Mouse (Mus musculus) cerebral cortex, adult 2 months (tissue): ENCODE results near the gene Mmd2.

Source experiments
- WGBS: fragments of 180-500 bp; shearing (Covaris S2); methylation state at CpG from one replicate; pipeline ENCODE4 v1.1.7; 2018; 5-methylcytosine and 5-hydroxymethylcytosine counted together

Mmd2 gene

DNA sequence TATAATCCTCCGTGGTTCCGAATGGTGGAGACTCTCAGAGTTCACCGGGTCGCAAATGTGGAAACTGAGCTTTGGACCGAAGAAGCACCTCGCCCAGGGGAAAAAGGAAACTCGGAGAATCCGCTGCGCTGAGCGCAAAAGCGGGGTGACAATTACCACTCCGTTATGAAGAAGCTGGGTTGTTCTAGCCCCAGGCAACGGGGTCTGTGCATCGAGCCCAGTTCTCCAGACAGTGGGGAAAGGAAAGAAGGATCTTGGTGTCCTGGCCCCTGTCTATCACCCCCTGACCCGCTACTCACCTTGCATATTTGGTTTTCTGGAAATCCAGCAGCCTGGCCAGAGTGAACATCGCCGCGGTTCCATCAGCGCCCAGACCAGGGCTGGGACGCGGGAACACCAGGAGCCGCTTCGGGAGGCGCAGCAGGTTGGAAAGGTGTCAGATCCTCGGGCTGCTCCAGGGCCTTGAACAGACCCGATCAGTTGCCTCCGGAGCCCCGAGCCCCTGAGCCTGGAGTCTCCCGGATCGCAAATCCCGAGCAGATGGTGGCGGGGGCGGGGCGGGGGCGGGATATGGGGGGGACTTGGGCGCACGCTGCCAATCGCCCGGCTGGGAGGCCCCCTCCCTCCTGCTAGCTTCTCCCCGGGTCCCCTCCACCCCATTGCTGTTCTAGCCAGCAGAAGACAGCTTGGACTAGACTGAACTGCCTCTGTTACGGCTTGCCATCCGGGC, at the start of gene Mmd2:
Mmd2 (minus strand) TSS at position 542 of the 730 bp plus-strand sequence.
- WGBS, result 3% methylated on average over 42 of the region's 42 CpGs

DNA sequence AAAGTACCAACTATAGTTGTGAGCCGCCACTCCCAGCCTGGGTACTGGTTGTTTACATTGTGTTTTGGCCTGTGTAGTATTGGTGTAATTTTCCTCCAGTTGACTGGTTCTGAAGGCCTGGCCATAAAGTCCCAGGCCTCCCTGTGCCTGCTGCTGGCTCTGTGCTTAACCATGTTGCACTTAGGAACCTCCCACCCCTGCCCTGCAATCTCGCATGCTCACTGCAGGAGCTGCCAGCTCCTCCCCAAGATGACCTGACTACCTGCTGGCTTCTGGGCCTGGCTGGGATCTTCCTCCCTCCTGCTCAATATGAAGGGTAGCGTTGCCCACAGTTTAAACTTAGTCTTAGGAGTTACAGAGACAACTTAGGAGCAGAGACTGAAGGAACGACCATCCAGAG, 43.7 kb upstream of the Mmd2 start:
- WGBS, result 72% methylated on average over 4 of the region's 4 CpGs

DNA sequence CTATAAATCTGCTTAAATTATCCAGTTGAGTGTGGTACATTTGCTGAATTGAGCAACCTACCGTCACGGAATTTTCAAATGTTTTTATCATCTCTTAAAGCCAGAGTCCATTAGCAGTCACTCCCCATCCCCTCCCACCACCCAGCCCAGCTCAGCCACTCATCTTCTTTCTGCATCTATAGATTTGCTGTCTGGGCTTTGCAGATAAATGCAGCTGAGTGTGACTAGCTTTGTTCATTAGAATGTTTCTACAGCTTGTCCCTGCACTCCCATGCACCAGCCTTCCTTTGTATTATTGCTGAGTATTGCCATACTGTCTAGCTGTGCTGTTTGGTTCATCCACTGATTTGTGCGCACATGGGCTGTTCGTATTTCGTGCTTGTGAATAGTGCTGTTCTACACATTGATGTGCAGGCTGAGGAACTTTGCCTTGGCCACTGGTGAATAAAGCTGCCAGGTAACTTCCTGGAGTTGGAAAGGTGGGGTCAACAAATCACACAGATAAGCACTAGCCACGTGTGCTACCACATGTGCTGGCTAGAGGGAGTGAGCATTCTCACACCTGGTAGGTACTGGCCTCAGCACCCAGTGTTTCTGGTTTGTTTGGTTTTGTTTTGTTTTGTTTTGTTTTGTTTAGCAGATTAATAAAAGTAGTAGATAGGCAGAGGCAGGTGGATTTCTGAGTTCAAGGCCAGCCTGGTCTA, 42.3 kb upstream of the Mmd2 start:
- WGBS, result 79% methylated on average over 6 of the region's 6 CpGs

DNA sequence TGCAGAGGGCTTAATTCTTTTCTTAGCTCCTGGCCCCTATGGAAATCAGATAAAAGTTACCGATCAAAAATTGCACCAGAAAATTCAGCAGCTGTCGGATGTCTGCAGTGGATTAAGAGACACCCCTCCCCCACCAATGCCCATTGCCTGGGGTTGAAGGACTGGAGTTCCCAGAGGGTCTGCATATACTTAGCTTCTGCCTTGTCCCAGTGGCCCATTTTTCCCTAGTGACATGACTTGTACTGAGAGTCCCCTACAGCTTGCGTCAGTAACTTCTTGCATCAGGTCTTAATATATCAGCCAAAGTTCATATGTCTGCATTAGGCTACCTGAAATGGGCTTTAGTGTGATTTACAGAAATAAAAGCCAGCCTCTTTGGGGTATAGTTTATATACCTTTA, 41.8 kb upstream of the Mmd2 start:
- 65% methylated on average over 3 of the region's 3 CpGs for WGBS

DNA sequence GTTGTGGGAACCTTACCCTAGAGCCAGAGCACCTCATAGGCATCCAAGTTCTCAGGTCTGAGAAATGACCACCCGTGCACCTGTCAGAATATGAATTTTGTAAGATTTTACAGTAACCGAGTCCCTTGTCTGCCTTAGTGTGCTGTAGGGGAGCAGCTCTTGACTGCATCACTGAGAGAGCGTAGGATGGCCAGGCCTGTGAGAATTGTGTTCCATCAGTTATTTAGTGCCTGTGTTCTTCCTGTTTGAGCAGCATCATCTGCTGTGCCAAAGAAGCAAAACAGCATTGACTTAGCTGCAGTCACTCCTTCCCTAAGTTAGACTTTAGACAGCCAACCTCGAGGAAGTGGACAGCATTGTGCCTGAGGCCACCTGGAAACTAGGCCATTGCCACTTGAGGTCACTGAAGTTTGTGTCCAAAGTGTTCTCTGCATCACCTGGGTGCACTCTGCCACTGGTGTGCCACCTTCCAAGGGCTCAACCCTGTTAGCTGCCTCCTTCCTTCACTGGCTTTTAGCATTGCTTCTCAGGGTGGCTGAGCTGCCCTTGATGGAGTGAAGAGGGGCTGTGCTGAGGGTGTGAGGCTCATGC, 41.0 kb upstream of the Mmd2 start:
- 86% methylated on average over 4 of the region's 4 CpGs for WGBS

DNA sequence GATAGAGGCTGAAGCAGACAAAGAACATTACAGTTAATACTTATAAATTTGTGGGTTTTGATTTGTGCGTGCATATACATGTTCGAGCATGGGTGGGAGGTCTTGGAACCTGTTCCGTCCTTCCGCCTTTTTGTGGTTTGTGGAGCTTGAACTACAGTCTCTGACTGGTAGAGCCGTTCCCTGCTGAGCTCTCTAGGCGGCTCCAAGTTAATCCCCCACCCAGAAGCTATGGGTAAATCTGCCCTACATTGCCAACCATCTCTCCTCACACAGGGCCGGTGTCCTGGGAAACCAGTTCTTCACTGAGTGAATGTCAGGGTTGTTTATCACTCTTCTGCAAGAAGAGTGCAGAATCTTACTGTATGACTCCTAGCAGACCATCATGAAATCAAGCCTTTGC, 39.6 kb upstream of the Mmd2 start:
- 70% methylated on average over 7 of the region's 7 CpGs for WGBS

DNA sequence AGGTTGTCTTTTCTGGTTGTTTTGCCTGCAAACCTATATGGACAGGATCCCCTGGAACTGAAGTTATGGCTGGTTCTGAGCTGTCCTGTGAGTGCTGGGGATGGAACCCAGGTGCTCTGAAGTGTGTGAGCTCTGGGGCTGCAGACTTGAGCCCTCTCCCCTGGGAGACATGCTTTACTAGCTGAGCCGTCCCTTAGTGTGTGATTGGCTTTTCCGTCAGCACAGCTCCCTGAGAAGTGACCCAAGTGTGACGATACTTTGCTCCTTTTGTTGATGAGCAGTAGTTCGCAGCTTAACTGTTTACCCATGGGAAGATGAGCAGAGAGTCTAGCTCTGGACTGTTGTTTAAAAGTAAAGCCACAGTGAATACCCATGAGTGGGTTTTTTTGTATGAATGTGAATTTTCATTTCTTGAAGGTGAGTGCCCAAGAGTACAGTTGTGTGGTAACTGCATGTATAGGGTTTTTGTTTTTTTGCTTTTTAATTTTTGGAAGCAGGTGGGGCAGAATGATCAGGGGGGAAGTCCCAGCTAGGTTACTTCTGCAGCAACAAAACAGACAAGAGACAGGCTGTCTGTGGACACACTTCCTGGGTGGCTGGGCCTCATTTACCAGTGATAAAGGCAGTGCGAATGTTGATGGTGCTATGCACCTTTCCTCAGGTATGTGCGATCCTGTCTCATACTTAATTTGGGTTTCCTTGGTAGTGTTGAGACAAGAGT, 32.9 kb upstream of the Mmd2 start:
- WGBS, result 87% methylated on average over 6 of the region's 6 CpGs

DNA sequence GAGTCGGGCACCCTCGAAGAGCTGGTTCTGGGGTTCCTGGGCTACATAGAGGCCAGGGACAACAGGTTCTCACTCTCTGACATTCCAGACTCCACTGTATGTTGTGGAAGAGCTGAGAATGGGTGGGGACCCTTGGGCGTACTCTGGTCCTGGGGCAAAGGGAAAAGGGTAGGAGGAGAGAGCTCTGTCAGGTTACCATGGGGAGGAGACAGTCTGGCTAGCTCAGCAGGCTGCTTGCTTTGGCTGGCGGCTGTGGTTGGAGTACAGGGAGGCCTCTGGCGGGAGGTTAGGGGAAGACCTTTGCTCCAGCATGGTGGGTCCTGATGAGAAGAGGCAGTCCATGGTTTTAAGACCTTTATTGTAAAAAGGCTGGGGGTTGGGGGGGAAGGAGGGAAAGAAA, 31.5 kb upstream of the Mmd2 start:
- WGBS, result 87% methylated on average over 5 of the region's 5 CpGs

DNA sequence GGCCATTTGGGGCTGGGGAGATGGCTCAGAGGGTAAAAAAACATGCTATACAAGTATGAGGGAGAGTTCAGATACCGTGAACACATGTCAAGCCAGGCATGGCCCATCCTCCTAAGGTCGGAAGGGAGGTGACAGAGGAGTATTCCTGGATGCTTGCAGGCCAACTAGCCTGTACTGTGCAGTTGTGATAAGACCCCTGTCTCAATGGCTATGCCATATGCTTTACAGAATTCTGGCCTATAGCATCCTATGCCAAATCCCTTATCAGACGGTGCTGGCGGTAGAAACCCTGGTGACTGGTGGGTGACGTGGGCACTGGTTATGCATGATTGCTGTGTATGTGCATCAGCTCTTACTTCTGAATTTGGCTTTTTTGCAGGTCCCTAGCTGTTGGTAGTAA, 29.2 kb upstream of the Mmd2 start:
- WGBS, result 91% methylated on average over 5 of the region's 5 CpGs

DNA sequence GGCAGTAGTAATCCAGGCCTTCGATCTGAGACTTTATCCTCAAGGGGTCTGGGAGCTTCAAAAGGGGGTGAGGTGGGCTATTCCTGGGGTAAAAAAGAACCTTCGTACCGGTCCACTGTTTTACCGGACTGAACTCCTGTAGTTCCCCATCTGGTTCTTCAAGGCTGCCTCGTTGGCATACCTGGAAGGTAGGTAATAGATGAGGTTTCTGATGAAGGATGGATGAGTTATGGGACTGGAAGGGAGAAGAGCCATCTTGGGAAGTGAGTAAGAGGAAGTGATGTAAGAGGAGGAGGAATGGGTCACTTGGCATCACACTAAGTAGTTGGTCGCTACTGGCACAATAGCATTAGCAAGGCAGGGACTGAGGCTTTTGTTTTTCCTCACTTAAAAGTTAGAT, 21.6 kb upstream of the Mmd2 start:
- 4% methylated on average over 6 of the region's 6 CpGs for WGBS

DNA sequence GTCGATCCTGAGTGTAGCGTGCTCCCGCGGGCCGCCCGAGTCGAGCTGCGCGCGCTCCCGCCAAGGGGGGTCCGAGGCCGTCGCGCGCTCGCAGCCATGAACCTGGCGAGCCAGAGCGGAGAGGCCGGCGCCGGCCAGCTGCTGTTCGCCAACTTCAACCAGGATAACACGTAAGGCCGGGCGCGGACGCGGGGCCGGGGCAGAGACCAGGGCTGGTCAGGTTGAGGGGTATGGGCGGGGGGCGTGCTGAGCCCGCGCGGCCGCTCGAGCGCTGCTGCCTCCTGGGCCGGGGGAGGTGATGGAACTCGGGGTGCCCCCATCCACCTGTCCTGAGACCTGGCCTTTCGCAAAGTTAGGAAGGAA, 21.0 kb upstream of the Mmd2 start:
- WGBS, result under 1% methylated on average over 40 of the region's 41 CpGs

DNA sequence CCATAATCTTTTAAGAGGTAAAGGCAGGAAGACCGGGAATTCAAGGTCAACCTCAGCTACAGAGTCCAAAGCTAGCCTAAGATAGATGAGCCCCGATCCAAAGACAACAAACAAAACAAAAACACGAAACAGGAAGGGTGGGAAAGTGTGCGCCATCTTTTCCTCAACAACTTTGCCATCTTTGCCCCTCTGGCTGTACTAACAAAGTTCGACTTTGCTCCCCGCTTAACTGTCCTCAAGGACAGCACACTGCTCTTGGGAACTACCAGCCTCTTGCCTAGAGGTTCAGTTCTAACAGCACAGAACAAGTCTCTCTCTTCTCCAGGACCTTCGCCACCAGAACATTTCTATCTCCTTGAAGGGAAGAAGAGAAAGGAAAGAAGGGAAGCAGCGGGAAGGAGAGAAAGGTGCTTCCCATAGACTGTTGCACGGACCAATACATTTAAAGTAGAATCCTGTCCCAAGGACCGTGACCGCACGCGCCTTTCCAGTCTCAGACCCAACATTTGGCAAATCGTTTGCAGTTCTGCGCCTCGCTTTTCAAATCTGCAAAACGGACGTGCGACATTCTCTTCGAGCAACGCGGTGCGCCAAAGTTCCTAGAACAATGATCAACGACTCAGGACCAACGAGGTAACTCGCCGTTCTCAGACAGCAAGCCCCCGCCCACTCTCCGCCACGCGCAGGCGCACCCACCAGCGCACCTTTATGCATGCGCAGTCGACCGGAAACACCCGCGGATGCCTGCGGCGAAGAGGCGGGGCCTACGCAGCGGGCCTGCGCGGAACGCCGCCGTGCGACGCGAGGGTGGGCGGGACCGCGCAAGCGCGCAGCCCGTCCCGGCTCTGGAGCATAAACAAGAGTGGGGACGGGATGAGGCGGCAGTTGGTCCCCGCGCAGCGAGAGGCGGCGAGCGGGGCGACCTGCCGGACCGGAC, 20.4 kb upstream of the Mmd2 start:
- WGBS, result under 1% methylated on average over 69 of the region's 69 CpGs

DNA sequence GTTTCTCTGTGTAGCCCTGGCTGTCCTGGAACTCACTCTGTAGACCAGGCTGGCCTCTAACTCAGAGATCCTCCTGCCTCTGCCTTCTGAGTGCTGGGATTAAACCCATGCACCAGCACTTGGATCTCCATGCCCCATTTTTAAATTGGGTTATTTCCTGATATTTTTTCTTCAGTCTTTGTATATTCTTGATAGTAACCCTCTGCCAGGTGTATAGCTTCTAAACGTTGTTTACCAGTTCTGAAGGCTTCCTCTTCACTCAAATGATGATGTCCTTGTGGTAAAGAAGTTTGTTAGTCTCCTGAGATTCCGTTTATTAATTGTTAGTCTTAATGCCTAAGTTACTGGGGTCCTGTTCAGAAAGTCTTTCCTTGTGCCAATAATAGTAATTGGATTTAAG, 18.8 kb upstream of the Mmd2 start, which contains the start of gene Wipi2:
Wipi2 (plus strand) TSS at position 301 of the 400 bp plus-strand sequence.
- 89% methylated on average over 2 of the region's 2 CpGs for WGBS

DNA sequence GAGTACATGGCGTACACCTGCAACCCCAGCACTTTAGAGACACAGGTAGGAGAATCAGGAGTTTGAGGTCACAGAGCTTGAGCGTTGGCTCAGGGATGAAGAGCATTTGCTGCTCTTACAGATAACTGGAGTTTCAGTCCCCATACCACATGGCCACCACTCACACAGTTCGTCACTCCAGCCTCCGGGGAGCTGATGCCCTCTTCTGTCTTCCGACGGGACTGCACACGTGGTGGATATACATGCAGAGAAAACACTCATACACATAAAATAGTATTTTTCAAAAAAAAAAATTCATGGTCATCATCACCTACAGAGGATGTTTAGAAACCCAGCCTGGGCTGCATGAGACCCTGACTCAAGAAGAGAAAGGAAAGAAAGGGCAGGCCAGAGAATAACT, 14.5 kb upstream of the Mmd2 start:
- 90% methylated on average over 7 of the region's 7 CpGs for WGBS

DNA sequence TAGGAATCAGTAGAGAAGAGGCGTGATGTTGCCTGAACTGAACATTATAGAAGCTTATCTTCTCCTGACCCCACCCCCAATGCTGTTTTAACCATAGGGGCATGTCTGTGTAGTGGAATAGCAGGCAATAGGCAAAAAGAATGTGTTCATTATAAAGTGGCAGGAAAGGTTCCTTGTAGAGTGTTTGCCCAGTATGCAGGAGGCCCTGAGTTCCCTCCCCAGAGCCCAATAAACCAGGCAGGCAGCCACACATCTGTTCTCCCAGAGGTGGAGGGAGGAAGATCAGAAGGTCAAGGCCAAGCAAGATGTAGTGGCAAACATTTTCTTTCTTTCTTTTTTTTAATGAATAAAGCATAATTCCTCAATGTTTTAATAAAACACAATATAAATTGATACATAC, 13.5 kb upstream of the Mmd2 start:
- 74% methylated on average over 1 of the region's 1 CpGs for WGBS

DNA sequence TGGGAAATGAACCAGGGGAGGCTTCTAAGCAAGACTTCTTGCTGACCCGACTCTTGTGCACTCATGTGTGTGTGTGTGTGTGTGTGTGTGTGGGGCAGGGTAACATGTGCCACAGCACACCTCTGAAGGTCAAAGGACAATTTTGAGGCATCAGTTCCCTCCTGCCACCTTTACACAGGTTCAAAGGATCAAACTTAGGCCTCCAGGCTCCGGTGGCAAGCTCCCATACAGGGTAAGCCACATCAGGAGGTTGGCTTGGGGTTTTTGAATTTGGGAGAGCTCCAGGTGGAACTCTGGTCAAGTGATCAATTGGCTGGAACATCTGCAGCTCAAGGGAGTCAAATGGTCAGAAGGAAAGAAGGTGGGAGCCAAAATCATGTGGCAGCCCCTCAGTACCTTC, 12.8 kb upstream of the Mmd2 start:
- WGBS, result 70% methylated on average over 2 of the region's 2 CpGs

DNA sequence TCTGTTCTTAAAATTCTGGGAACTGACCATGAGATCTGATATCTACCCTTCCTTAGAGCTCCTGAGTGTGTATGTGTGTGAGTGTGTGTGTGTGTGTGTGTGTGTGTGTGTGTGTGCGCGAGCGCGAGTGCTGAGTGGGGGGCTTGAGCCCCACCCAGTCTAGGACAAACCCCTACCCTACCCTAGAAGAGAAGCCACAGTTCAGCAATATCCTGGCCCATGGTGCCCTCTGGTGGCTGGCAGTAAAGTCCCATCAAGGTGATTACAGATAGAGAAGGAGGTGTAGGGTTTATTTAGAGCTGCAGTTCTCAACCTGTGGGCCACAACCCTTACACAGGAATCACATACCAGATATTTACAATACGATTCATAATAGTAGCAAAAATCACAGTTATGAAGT, 11.3 kb upstream of the Mmd2 start:
- WGBS, result 10% methylated on average over 5 of the region's 5 CpGs

DNA sequence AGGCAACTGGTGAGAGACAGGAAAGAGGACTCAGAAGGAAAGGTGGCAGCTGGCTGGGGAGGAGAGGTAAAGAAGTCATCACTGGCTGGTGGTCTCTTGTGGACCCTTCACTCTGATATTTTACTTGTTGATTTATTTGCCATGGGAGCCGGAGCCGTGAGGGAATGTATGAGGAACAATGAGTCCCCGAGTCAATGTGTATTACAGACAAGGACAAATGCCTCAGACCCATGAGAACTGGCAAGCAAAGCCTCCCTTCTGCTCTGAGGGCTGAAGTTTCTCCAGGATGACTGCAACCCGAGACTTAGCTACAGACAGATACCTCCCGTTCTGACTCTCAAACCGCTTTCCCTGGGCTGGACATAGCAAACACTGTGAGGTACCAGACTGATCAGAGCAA, 7.7 kb upstream of the Mmd2 start:
- WGBS, result 83% methylated on average over 6 of the region's 6 CpGs

DNA sequence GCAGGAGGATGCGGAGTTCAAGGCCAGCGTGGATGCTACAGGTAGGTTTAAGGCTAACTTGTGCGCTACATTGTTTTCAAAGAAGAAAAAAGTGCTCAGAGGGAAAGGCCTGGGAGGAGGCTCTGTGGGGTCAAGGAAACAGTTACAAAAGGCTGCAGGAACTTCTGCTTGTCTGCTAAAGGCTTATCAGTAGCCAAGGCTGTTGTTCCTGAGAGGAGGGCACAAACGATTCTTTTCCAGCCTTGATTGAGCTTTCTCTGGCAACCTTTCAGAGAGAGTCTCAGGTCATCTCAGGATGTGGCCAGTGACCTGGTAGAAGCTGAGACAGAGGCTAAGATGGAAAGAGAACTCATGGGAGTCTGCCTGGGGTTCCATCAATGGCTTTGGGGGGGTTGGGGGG, 7.0 kb upstream of the Mmd2 start:
- 86% methylated on average over 4 of the region's 4 CpGs for WGBS

DNA sequence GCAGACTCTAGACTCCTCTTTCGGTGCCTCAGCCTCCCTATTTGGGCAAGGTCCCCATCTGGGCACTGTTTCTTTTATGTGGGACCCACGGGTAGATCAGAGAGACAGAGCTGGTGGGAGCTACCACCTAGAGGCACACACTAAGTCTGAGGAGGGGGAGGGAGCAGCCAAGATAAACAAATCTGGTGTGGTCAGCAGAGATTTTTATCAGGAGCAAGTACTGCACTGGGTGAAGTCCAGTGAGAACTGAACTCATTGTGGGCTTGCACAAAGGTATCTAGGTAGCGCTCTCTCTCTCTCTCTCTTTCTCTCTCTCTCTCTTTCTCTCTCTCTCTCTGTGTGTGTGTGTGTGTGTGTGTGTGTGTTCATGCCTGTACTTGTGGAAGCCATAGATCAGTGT, 5.9 kb upstream of the Mmd2 start:
- 73% methylated on average over 3 of the region's 3 CpGs for WGBS

DNA sequence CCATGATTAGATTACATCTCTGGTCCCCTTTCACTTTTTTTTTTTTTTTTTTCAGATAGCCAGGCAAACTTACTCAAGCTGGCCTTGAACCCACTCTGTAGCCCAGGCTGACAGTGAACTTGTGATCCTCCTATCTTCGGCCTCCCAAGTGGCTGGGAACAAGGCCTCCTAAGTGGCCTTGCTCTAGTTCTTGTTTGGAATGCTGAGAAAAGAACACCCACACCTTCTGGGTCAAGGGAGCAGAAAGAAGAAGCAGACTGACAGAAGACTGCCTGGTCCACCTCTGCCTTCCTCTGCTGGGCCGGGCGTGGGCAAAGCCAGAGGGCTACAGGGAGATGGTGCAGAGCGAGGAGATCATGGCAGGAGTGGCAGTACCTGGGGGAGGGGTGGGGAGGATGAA, 1.8 kb upstream of the Mmd2 start:
- 88% methylated on average over 4 of the region's 4 CpGs for WGBS

DNA sequence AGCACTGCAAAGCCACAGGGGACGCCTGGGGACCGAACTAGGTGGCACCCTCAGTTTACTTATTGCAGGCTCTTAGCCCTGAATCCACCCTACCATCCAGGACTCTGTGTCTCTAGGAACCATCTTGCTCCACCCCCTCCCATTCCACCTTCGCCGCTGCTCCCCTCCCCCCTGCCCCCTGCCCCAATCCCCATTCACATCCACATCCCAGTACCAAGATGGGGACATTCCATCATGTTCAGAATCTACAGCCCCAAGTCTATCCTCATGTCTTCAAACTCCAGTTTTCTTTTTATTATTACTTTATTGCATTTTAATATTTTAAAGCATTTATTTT, 357 bp upstream of the Mmd2 start:
- WGBS, result 0% methylated on average over 4 of the region's 4 CpGs
